Mouse (Mus musculus) G1E (cell line): ENCODE measurements at regions not wholly inside any gene's neighbourhood (a gene's known extent, or its start where the extent isn't known, plus 50 kb on each side); places are given as distances from the start of the nearest gene placed in this dataset.

Source experiments
- CTCF ChIP-seq: IDR thresholded peaks from 2 replicates; pipeline ENCODE4 v1.5.1; 2012; ENCODE audit warnings: low read depth, low read length, inconsistent platforms, mixed read lengths
- GATA1 ChIP-seq: IDR thresholded peaks from 2 replicates; pipeline ENCODE4 v1.6.1; 2012; ENCODE audit warnings: borderline replicate concordance, low read length, inconsistent platforms, mixed read lengths
- GATA2 ChIP-seq: IDR thresholded peaks from 2 replicates; pipeline ENCODE4 v1.6.1; 2012; ENCODE audit warnings: low read depth, low read length, inconsistent platforms, borderline replicate concordance
- POLR2AphosphoS5 ChIP-seq: IDR thresholded peaks from 2 replicates; pipeline ENCODE4 v1.6.1; 2012; ENCODE audit warnings: low read depth, low read length, inconsistent platforms; ENCODE audit not compliant: insufficient replicate concordance
- TAL1 ChIP-seq: conservative IDR thresholded peaks from 2 replicates; pipeline ENCODE4 v1.6.1; 2012; ENCODE audit warnings: low read depth, low read length, inconsistent platforms, mixed read lengths

- TF ChIP-seq CTCF (no peak), GATA1 (no peak), GATA2 (no peak), POLR2AphosphoS5 (no peak), TAL1 (no peak)
These were observed 231.6 kb upstream of the Npvf start for GRCm38 (mm10) chr6:50885771-50886360.
